Mouse (Mus musculus) hindbrain, embryonic 10.5 days (tissue): ENCODE results near the gene Fkbp6. TPM values are rescaled to one million over a fixed set of nuclear protein-coding genes. Genes with fewer than 3 reads are reported as not detected.

Source experiments
- DNase-seq: peaks from one replicate; pipeline ENCODE4 v3.0.0-alpha.2; 2017; ENCODE audit warnings: low spot score
- H3K27ac ChIP-seq: fragments of 300-500 bp; sonication (generic); 2 replicates; pipeline ENCODE4 v1.5.1; 2016; ENCODE audit warnings: mild to moderate bottlenecking, moderate library complexity
- H3K27me3 ChIP-seq: fragments of 300-500 bp; sonication (generic); 2 replicates; pipeline ENCODE4 v1.6.1; 2016; ENCODE audit warnings: mild to moderate bottlenecking; ENCODE audit not compliant: poor library complexity, insufficient read depth, severe bottlenecking
- H3K36me3 ChIP-seq: fragments of 300-500 bp; sonication (generic); 2 replicates; pipeline ENCODE4 v1.6.1; 2016; ENCODE audit warnings: mild to moderate bottlenecking, moderate library complexity
- H3K4me1 ChIP-seq: fragments of 300-500 bp; sonication (generic); replicated peaks from 2 replicates; pipeline ENCODE4 v1.6.1; 2016; ENCODE audit warnings: mild to moderate bottlenecking
- H3K4me3 ChIP-seq: fragments of 300-500 bp; sonication (generic); 2 replicates; pipeline ENCODE4 v1.5.1; 2016; ENCODE audit warnings: mild to moderate bottlenecking, moderate library complexity
- H3K9me3 ChIP-seq: fragments of 300-500 bp; sonication (generic); 2 replicates; pipeline ENCODE4 v1.6.1; 2016; ENCODE audit warnings: mild to moderate bottlenecking, moderate library complexity
- WGBS: fragments of 180-500 bp; shearing (Covaris S2); methylation state at CpG from one replicate; pipeline ENCODE4 v1.1.7; 2016; 5-methylcytosine and 5-hydroxymethylcytosine counted together
- polyA plus RNA-seq: library from polyadenylated mRNA; unstranded; fragments of >200 nt; fragmentation: Nextera tagmentation; extraction: Ambion mirVana; gene quantifications from 2 replicates; pipeline ENCODE4 v1.2.1, GENCODE M21; 2016

The Fkbp6 gene
- polyA plus RNA-seq, 1 experiment from 2014 or later: 0.31 TPM

DNA sequence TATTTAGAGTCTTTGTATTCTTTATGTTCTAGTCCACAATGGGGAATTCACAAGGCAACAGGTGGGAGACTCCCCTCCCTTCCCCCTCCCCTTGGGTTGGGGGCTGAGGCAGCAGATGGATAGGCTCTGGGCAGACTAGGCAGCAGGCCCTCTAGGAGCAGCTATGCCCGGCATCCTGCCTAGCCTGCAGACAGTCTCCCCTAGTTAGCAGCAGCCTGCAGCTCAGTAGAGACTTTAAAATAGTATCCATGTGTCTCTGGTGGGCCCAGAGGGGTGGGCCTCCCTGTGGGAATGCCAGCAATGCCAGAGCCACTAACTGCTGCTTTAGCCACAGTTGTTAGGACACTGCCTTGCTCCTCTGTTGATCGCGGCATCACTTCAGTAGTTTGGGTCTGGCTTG is 107.2 kb downstream of the Fkbp6 start:
- no peak for DNase-seq
- Histone ChIP-seq H3K27me3 (no peaks in the 10 kb centered on the region), H3K4me1 (peaks cover 16% of the 10 kb centered on the region), H3K27ac (no peak overlapping the region), H3K9me3 (no peaks in the 10 kb centered on the region), H3K4me3 (no peak overlapping the region), H3K36me3 (peaks cover 100% of the 10 kb centered on the region)
- WGBS: 93% methylated on average over 3 of the region's 3 CpGs

DNA sequence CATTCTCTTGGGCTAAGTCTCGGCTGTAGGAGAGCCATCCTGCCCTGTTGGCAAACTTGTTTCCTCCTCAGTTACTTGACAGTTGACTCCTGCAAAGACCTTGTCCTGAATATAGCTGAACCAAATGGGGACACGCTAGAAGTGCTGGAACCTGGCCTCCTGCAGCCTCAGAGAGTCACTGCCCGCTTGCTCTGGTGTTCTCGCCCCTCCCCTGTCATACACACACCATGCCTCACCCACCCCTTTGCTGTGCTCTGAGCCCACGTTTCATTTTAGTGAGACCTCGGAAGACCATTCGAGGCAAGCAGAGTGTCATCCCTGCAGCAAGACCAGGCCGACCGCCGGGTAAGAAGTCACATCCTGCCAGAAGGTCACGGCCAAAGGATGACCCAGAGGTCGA is 107.7 kb downstream of the Fkbp6 start:
- Histone ChIP-seq H3K4me1 (peaks cover 11% of the 10 kb centered on the region), H3K27me3 (no peaks in the 10 kb centered on the region), H3K27ac (no peak overlapping the region), H3K9me3 (no peaks in the 10 kb centered on the region), H3K4me3 (no peak overlapping the region), H3K36me3 (peaks cover 100% of the 10 kb centered on the region)
- DNase-seq: no peak
- WGBS: 78% methylated on average over 12 of the region's 12 CpGs

Other genes starting within 250 kb of the Fkbp6 start
- 20.0 and 23.7 TPM in 2 replicates for gene Tbl2, start 200.4 kb downstream of the Fkbp6 start, polyA plus RNA-seq
- 45.7 and 46.1 TPM in 2 replicates for gene Bcl7b, start 181.8 kb downstream of the Fkbp6 start, polyA plus RNA-seq
- gene Baz1b, start 162.8 kb downstream of the Fkbp6 start, polyA plus RNA-seq: 41.1 and 53.8 TPM in 2 replicates
- 9.8 and 12.1 TPM in 2 replicates for gene Fzd9, start 98.8 kb downstream of the Fkbp6 start, polyA plus RNA-seq
- gene Trim50, start 3.3 kb upstream of the Fkbp6 start, polyA plus RNA-seq: 0.08 TPM in 1 of 2 replicates, not detected in the other
- 44.1 and 46.1 TPM in 2 replicates for gene Nsun5, start 19.9 kb upstream of the Fkbp6 start, polyA plus RNA-seq
- 19.5 and 20.9 TPM in 2 replicates for gene Pom121, start 44.5 kb upstream of the Fkbp6 start, polyA plus RNA-seq
- gene Hip1, start 195.1 kb upstream of the Fkbp6 start, polyA plus RNA-seq: 51.3 and 65.6 TPM in 2 replicates
- gene Ccl26, start 213.5 kb upstream of the Fkbp6 start, polyA plus RNA-seq: not detected in 2 replicates
- 1.1 and 1.9 TPM in 2 replicates for gene Ccl24, start 223.0 kb upstream of the Fkbp6 start, polyA plus RNA-seq